Mouse (Mus musculus): Measurements from ENCODE around the gene Cdh4.

The Cdh4 gene

GRCm38 (mm10) chr2:179873315-179873714, 431.1 kb downstream of the Cdh4 start:
- peak; percentile 27 for DNase-seq

GRCm38 (mm10) chr2:179875147-179875546, 432.9 kb downstream of the Cdh4 start:
- peak; percentile 76 for DNase-seq

GRCm38 (mm10) chr2:179877551-179878215, 435.5 kb downstream of the Cdh4 start:
- DNase-seq = peak; percentile 51

GRCm38 (mm10) chr2:179884561-179884960, 442.3 kb downstream of the Cdh4 start:
- peak; percentile 18 for DNase-seq

- no peak for DNase-seq
These were observed 448.8 kb downstream of the Cdh4 start for GRCm38 (mm10) chr2:179891048-179891447.

- DNase-seq = no peak
These were observed 454.7 kb downstream of the Cdh4 start for GRCm38 (mm10) chr2:179896949-179897348.

- DNase-seq = no peak
These were observed 470.7 kb downstream of the Cdh4 start for GRCm38 (mm10) chr2:179912911-179913310.

GRCm38 (mm10) chr2:179913349-179913748, 471.1 kb downstream of the Cdh4 start:
- DNase-seq = no peak

GRCm38 (mm10) chr2:179914246-179914645, 472.0 kb downstream of the Cdh4 start:
- no peak for DNase-seq

GRCm38 (mm10) chr2:179916877-179917673, 474.8 kb downstream of the Cdh4 start:
- peak; percentile 83 for DNase-seq

- DNase-seq = peak; percentile 19
These were observed 477.8 kb downstream of the Cdh4 start for GRCm38 (mm10) chr2:179920042-179920441.

- no peak for DNase-seq
These were observed 478.9 kb downstream of the Cdh4 start for GRCm38 (mm10) chr2:179921021-179921653.

GRCm38 (mm10) chr2:179924038-179924437, 481.8 kb downstream of the Cdh4 start:
- no peak for DNase-seq

- no peak for DNase-seq
These were observed 486.9 kb downstream of the Cdh4 start for GRCm38 (mm10) chr2:179929166-179929565.

GRCm38 (mm10) chr2:179931741-179932140, 489.5 kb downstream of the Cdh4 start:
- DNase-seq = no peak

GRCm38 (mm10) chr2:179934165-179934564, 491.9 kb downstream of the Cdh4 start:
- DNase-seq = no peak

- DNase-seq = no peak
These were observed 494.9 kb downstream of the Cdh4 start for GRCm38 (mm10) chr2:179937091-179937490.

- DNase-seq = no peak
These were observed 499.5 kb downstream of the Cdh4 start for GRCm38 (mm10) chr2:179941696-179942095.

GRCm38 (mm10) chr2:179945051-179945450, 502.8 kb downstream of the Cdh4 start:
- DNase-seq = no peak

- no peak for DNase-seq
These were observed 504.3 kb downstream of the Cdh4 start for GRCm38 (mm10) chr2:179946496-179946895.

GRCm38 (mm10) chr2:179947607-179948006, 505.4 kb downstream of the Cdh4 start:
- no peak for DNase-seq

- no peak for DNase-seq
These were observed 506.6 kb downstream of the Cdh4 start for GRCm38 (mm10) chr2:179948820-179949219.

Data from lung, postnatal 10 days (tissue).